Mouse (Mus musculus) MEL (cell line): Measurements from ENCODE around the gene Gm10447. TPM values are rescaled to one million over a fixed set of nuclear protein-coding genes. Genes with fewer than 3 reads are reported as not detected.

ENCODE experiments used
- DNase-seq: peaks from one replicate; pipeline ENCODE4 v3.0.0; 2011; ENCODE audit warnings: low read depth, low spot score
- H3K27ac ChIP-seq: 2 replicates; pipeline ENCODE4 v1.5.1; 2012; ENCODE audit warnings: low read depth, mild to moderate bottlenecking, control low read depth, low read length, moderate library complexity; ENCODE audit not compliant: control insufficient read depth
- H3K27me3 ChIP-seq, 2 experiments: fragments of 150-350 bp in 1 of 2; sonication (generic) in 1 of 2; 2 replicates each; pipeline ENCODE4 v1.6.1; 2012; ENCODE audit warnings: low read length in 2 of 2, mild to moderate bottlenecking in 2 of 2, improper control_type of control experiment in 1 of 2, moderate library complexity in 1 of 2; ENCODE audit not compliant: insufficient read depth in 2 of 2, control insufficient read depth in 1 of 2
- H3K36me3 ChIP-seq, 2 experiments: 2 replicates each; pipeline ENCODE4 v1.6.1; 2012 to 2014; ENCODE audit warnings: low read length in 2 of 2, improper control_type of control experiment in 1 of 2, inconsistent platforms in 1 of 2, mild to moderate bottlenecking in 1 of 2; ENCODE audit not compliant: insufficient read depth in 2 of 2, control insufficient read depth in 1 of 2
- H3K4me1 ChIP-seq, 2 experiments: fragments of 150-350 bp in 1 of 2; sonication (generic) in 1 of 2; 2 replicates each; pipeline ENCODE4 v1.6.1; 2012; ENCODE audit warnings: low read length in 2 of 2, improper control_type of control experiment in 1 of 2, mild to moderate bottlenecking in 1 of 2; ENCODE audit not compliant: insufficient read depth in 2 of 2, control insufficient read depth in 1 of 2
- H3K4me3 ChIP-seq, 2 experiments: fragments of 150-350 bp in 1 of 2; sonication (generic) in 1 of 2; 2 replicates each; pipeline ENCODE4 v1.5.1; 2012; ENCODE audit warnings: low read depth in 2 of 2, low read length in 2 of 2, mild to moderate bottlenecking in 2 of 2, moderate library complexity in 2 of 2, control low read depth in 1 of 2, improper control_type of control experiment in 1 of 2; ENCODE audit not compliant: control insufficient read depth in 1 of 2, insufficient read depth in 1 of 2
- H3K79me2 ChIP-seq: 2 replicates; pipeline ENCODE4 v1.6.1; 2012; ENCODE audit warnings: mild to moderate bottlenecking, low read length, moderate library complexity; ENCODE audit not compliant: control insufficient read depth, poor library complexity, insufficient read depth
- H3K9ac ChIP-seq: 2 replicates; pipeline ENCODE4 v1.6.1; 2012; ENCODE audit warnings: low read depth, mild to moderate bottlenecking, control low read depth, low read length, moderate library complexity; ENCODE audit not compliant: control insufficient read depth, poor library complexity, severe bottlenecking
- H3K9me3 ChIP-seq: fragments of 150-350 bp; sonication (generic); replicated peaks from 2 replicates; pipeline ENCODE4 v1.6.1; 2012; ENCODE audit warnings: mild to moderate bottlenecking, low read length, improper control_type of control experiment, moderate library complexity; ENCODE audit not compliant: insufficient read depth
- CHD1 ChIP-seq: IDR thresholded peaks from 2 replicates; pipeline ENCODE4 v1.6.1; 2012; ENCODE audit warnings: low read depth, mild to moderate bottlenecking, inconsistent platforms, low read length, improper control_type of control experiment
- CHD2 ChIP-seq: IDR thresholded peaks from 2 replicates; pipeline ENCODE4 v1.6.1; 2011; ENCODE audit warnings: low read length, improper control_type of control experiment
- EP300 ChIP-seq, 2 experiments: IDR thresholded peaks; 2 replicates each; pipeline ENCODE4 v1.6.1; 2011; ENCODE audit warnings: improper control_type of control experiment in 2 of 2, low read length in 2 of 2, low read depth in 1 of 2, mild to moderate bottlenecking in 1 of 2
- ETS1 ChIP-seq: IDR thresholded peaks from 2 replicates; pipeline ENCODE4 v1.6.1; 2012; ENCODE audit warnings: low read depth, mild to moderate bottlenecking, inconsistent platforms, low read length, improper control_type of control experiment, moderate library complexity
- JUND ChIP-seq: IDR thresholded peaks from 2 replicates; pipeline ENCODE4 v1.6.1; 2011; ENCODE audit warnings: low read depth, mild to moderate bottlenecking, improper control_type of control experiment, low read length
- KAT2A ChIP-seq: conservative IDR thresholded peaks from 2 replicates; pipeline ENCODE4 v1.6.1; 2012; ENCODE audit warnings: low read depth, low read length, improper control_type of control experiment, inconsistent platforms
- MAX ChIP-seq: IDR thresholded peaks from 2 replicates; pipeline ENCODE4 v1.6.1; 2011; ENCODE audit warnings: low read length, improper control_type of control experiment
- MYC ChIP-seq: IDR thresholded peaks from 2 replicates; pipeline ENCODE4 v1.6.1; 2011; ENCODE audit warnings: low read depth, mild to moderate bottlenecking, low read length, improper control_type of control experiment, moderate library complexity
- NELFE ChIP-seq: IDR thresholded peaks from 2 replicates; pipeline ENCODE4 v1.6.1; 2011; ENCODE audit warnings: low read depth, low read length, improper control_type of control experiment
- NRF1 ChIP-seq: IDR thresholded peaks from 2 replicates; pipeline ENCODE4 v1.6.1; 2014; ENCODE audit warnings: low read depth, mild to moderate bottlenecking, inconsistent platforms, low read length, improper control_type of control experiment, moderate library complexity; ENCODE audit not compliant: poor library complexity, insufficient read depth, severe bottlenecking
- POLR2AphosphoS2 ChIP-seq: IDR thresholded peaks from 2 replicates; pipeline ENCODE4 v1.6.1; 2011; ENCODE audit warnings: low read length, improper control_type of control experiment
- POLR2AphosphoS5 ChIP-seq: IDR thresholded peaks from 2 replicates; pipeline ENCODE4 v1.6.1; 2012; ENCODE audit warnings: low read depth, borderline replicate concordance, mild to moderate bottlenecking, inconsistent platforms, low read length, moderate library complexity, mixed read lengths
- RCOR1 ChIP-seq: IDR thresholded peaks from 2 replicates; pipeline ENCODE4 v1.6.1; 2012; ENCODE audit warnings: low read depth, mild to moderate bottlenecking, inconsistent platforms, low read length, improper control_type of control experiment
- UBTF ChIP-seq: IDR thresholded peaks from 2 replicates; pipeline ENCODE4 v1.6.1; 2012; ENCODE audit warnings: low read depth, mild to moderate bottlenecking, inconsistent platforms, low read length, improper control_type of control experiment, moderate library complexity, borderline replicate concordance; ENCODE audit not compliant: insufficient read depth
- USF1 ChIP-seq: IDR thresholded peaks from 2 replicates; pipeline ENCODE4 v1.6.1; 2014; ENCODE audit warnings: low read depth, mild to moderate bottlenecking, inconsistent platforms, low read length, improper control_type of control experiment, moderate library complexity
- ZKSCAN1 ChIP-seq: IDR thresholded peaks from 2 replicates; pipeline ENCODE4 v1.6.1; 2012; ENCODE audit warnings: low read depth, mild to moderate bottlenecking, inconsistent platforms, low read length, improper control_type of control experiment, moderate library complexity
- ZNF384 ChIP-seq: IDR thresholded peaks from 2 replicates; pipeline ENCODE4 v1.6.1; 2012; ENCODE audit warnings: low read depth, mild to moderate bottlenecking, inconsistent platforms, low read length, improper control_type of control experiment
- polyA plus RNA-seq, 2 experiments: library from polyadenylated mRNA; stranded (reverse) in 1 of 2; unstranded in 1 of 2; fragments of >175 nt in 1 of 2; fragments of >200 nt in 1 of 2; gene quantifications; 2 replicates each; pipeline versions ENCODE4 v1.2.1 to v1.2.4; 2012; ENCODE audit warnings: low replicate concordance in 2 of 2, low read depth in 1 of 2; ENCODE audit not compliant: insufficient read length in 2 of 2, insufficient read depth in 1 of 2, missing spikeins in 1 of 2
- total RNA-seq: library from RNA; depleted of rRNA; stranded (reverse); fragments of 300-350 nt; gene quantifications from 2 replicates; pipeline ENCODE4 v1.2.3, GENCODE M21; 2012

Gm10447 gene
- total and polyA plus RNA-seq, 3 experiments: not detected

DNA sequence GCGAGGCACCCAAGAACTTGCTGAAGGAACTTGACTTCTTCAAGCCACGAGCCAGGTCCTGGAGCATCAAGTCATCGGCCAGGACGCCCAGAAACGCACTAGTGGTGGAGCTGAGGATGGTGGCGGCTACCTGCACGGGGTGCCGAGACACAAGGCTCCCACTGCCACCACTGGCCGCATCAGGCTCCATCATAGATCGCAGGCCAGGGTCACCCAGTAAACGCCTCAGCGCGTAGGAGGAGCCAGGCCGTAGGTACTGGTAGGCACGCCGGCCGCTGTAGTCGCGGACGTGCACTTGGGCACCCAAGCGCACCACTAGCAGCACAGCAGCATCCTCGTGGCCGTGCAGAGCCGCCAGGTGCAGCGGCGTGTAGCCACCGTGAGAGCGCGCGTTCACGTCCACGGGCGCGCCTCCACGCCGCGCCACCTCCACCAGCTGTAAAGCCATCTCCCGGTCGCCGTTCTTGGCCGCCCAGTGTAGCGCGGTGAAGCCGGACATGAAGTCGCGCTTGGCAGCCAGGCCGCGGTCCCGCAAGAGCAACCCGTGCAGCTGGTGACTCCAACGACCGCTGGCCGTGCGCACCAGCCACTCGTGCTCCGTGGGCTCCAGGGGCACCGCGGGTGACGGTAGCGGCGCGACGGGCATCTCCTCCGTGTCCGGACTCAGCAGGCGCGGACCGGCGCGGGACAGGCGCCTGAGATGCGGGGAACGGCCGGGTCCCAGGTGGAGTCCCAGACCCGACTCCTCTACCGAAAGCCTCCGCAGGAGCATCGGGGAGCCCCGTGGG, 21.7 kb upstream of the Gm10447 start:
- H3K4me3 ChIP-seq: no peak overlapping the region
- peaks cover 0 to 27% of the 10 kb centered on the region in 2 experiments; a peak in 2 of 4 replicates for H3K36me3 ChIP-seq
- no peaks in the 10 kb centered on the region for H3K9me3 ChIP-seq
- H3K79me2 ChIP-seq: no peaks in the 10 kb centered on the region
- no peak for TF ChIP-seq NELFE
- no peak for TF ChIP-seq KAT2A
- no peak for TF ChIP-seq UBTF
- TF ChIP-seq CHD2: no peak
- no peak for TF ChIP-seq ETS1
- no peak for TF ChIP-seq POLR2AphosphoS5
- TF ChIP-seq, all 39 proteins: peak for 0
- H3K9ac ChIP-seq: no peak overlapping the region
- H3K4me1 ChIP-seq: peaks cover 18 to 25% of the 10 kb centered on the region in 2 experiments
- H3K27ac ChIP-seq: no peak overlapping the region
- H3K27me3 ChIP-seq: peaks cover 4 to 5% of the 10 kb centered on the region in 2 experiments
- no peak for DNase-seq

DNA sequence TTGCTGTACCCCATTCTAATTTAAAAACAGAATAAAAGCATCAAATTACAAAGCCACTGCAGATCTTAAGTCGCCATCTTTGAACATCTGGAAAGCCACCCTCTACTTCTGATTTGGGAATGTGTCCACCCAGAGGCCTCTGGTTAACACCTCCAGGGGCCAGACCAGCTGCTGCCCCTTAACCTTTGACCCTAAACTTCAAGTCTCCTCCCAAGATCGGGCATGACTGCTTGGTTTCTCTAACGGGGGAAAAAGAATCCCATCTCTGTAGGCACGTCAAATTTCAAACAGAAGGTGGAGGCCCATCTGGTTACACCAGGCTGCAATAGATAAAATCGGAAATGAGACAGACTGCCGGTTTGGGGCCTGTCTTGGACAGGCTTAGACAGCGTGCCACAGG, 20.9 kb upstream of the Gm10447 start:
- Histone ChIP-seq H3K4me1 (peaks cover 12 to 18% of the 10 kb centered on the region in 2 experiments), H3K4me3 (no peak overlapping the region)

DNA sequence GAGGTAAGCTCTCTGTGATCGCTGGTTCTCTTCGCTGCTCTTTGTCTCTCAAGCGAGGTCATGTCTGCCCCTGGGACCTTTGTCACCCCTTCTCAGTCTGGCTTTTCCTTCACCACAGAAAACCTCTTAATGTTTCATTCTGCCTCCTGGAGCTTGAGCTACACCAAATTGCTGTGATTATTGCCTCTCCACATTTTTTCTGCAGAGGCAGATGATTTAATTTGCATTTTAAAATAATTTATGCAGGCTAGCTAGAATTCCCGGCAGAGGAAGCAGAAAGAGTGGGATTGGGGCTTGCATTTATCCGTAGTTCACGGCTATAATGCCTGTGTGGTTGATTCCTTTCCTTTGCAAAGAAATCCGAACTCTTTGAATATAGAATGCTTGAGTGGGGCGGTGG, 18.7 kb upstream of the Gm10447 start:
- Histone ChIP-seq H3K9ac (no peak overlapping the region), H3K27ac (no peak overlapping the region), H3K36me3 (peaks cover 0 to 10% of the 10 kb centered on the region in 2 experiments; a peak in 2 of 4 replicates), H3K4me3 (no peak overlapping the region), H3K4me1 (peaks cover 4 to 8% of the 10 kb centered on the region in 2 experiments), H3K79me2 (no peaks in the 10 kb centered on the region), H3K9me3 (no peaks in the 10 kb centered on the region), H3K27me3 (peaks cover 4 to 5% of the 10 kb centered on the region in 2 experiments)
- TF ChIP-seq USF1 (no peak), MYC (no peak), ETS1 (no peak), POLR2AphosphoS2 (no peak), ZKSCAN1 (no peak), NRF1 (no peak), JUND (no peak), MAX (no peak), RCOR1 (no peak), CHD1 (no peak), EP300 (IDR thresholded peaks at IDR 0.05; ENCODE audit: low read depth in 1 of 2, low read length in 2 of 2) (no peak), ZNF384 (no peak), UBTF (no peak)
- DNase-seq: no peak

More for the DNA sequence above, 20.9 kb upstream of the Gm10447 start:
- Histone ChIP-seq H3K9me3 (no peaks in the 10 kb centered on the region), H3K79me2 (no peaks in the 10 kb centered on the region), H3K27ac (no peak overlapping the region), H3K9ac (no peak overlapping the region), H3K27me3 (peaks cover 4 to 5% of the 10 kb centered on the region in 2 experiments), H3K36me3 (peaks cover 0 to 20% of the 10 kb centered on the region in 2 experiments; a peak in 2 of 4 replicates)
- no peak for TF ChIP-seq RCOR1
- no peak for DNase-seq
